ENCODE assay signal across 9 mouse cellular contexts in genomic region chr15:83042655-83043361, GRCm38 (mm10). TPM values are rescaled to one million over a fixed set of nuclear protein-coding genes. Genes with fewer than 3 reads are reported as not detected.
A peak's percentile ranks its signal among the peaks of the same experiment; 100 is the strongest.
DNase-seq lines count a peak whose midpoint lies in the region; ATAC-seq and TF ChIP-seq lines count a peak whose summit lies in the region.
"Had no signal": no experiment of that assay in that cellular context is flagged by ENCODE, and none has a peak within 500 bp of the region (broad histone marks: within the 10 kb centered on the region; RNA-seq: fewer than 3 reads in every experiment).

No protein-coding gene starts in this region.

- H3K36me3 ChIP-seq in liver, embryonic 11.5 days (ENCODE audit: control insufficient read depth, insufficient read depth, low read length) = no peaks in the 10 kb centered on the region
- H3K36me3 ChIP-seq in embryonic facial prominence, embryonic 10.5 days (replicated peaks) = no peaks in the 10 kb centered on the region
- no peaks in the 10 kb centered on the region for H3K36me3 ChIP-seq in small intestine, adult 2 months (ENCODE audit: control insufficient read depth, insufficient read depth, low read length)
- H3K36me3 ChIP-seq in liver, postnatal 0 days (replicated peaks; ENCODE audit: insufficient read depth, low read length) = no peaks in the 10 kb centered on the region
- H3K36me3 ChIP-seq: liver, embryonic 13.5 days had no signal

- H3K4me1 ChIP-seq in liver, embryonic 11.5 days (replicated peaks; ENCODE audit: control insufficient read depth, insufficient read depth, low read length) = peaks cover 11% of the 10 kb centered on the region
- peaks cover 50% of the 10 kb centered on the region for H3K4me1 ChIP-seq in embryonic facial prominence, embryonic 10.5 days
- H3K4me1 ChIP-seq in small intestine, adult 2 months (ENCODE audit: control insufficient read depth, insufficient read depth, insufficient read length, low read length) = peaks cover 42% of the 10 kb centered on the region
- H3K4me1 ChIP-seq in liver, postnatal 0 days (ENCODE audit: insufficient read depth) = peaks cover 3% of the 10 kb centered on the region; the same call in 1 of the 2 replicates

- no peak overlapping the region for H3K4me3 ChIP-seq in liver, embryonic 11.5 days (ENCODE audit: low read depth, low read length)
- peak overlapping the region; percentile 31; the same call in 1 of the 2 replicates for H3K4me3 ChIP-seq in embryonic facial prominence, embryonic 10.5 days
- no peak overlapping the region for H3K4me3 ChIP-seq in small intestine, adult 2 months (ENCODE audit: low read depth, low read length)
- no peak overlapping the region for H3K4me3 ChIP-seq in liver, postnatal 0 days (ENCODE audit: low read depth, low read length)
- H3K4me3 ChIP-seq: liver, embryonic 13.5 days had no signal

- H3K27ac ChIP-seq in liver, embryonic 11.5 days (ENCODE audit: low read depth, low read length) = no peak overlapping the region
- H3K27ac ChIP-seq in embryonic facial prominence, embryonic 10.5 days (replicated peaks) = peak overlapping the region; percentile 75
- peak overlapping the region; percentile 68 for H3K27ac ChIP-seq in small intestine, adult 2 months (ENCODE audit: insufficient read depth, low read depth, low read length)
- H3K27ac ChIP-seq in liver, postnatal 0 days (ENCODE audit: low read depth) = no peak overlapping the region
- H3K27ac ChIP-seq: liver, embryonic 13.5 days had no signal

- H3K27me3 ChIP-seq in liver, embryonic 11.5 days (replicated peaks; ENCODE audit: control insufficient read depth, insufficient read depth, low read length) = peaks cover 7% of the 10 kb centered on the region; the same call in 1 of the 2 replicates
- H3K27me3 ChIP-seq in embryonic facial prominence, embryonic 10.5 days (replicated peaks; ENCODE audit: low read depth, poor library complexity, severe bottlenecking) = peaks cover 30% of the 10 kb centered on the region
- H3K27me3 ChIP-seq in small intestine, adult 2 months (ENCODE audit: control insufficient read depth, insufficient read depth, low read length) = no peaks in the 10 kb centered on the region
- no peaks in the 10 kb centered on the region for H3K27me3 ChIP-seq in liver, postnatal 0 days (ENCODE audit: insufficient read depth, low read length)
- H3K27me3 ChIP-seq: liver, embryonic 13.5 days had no signal

- no peak for ATAC-seq in liver, embryonic 11.5 days (replicated peaks; ENCODE audit: low FRiP score)
- no peak for ATAC-seq in liver, postnatal 0 days

- TF ChIP-seq CTCF in small intestine, adult 2 months (IDR thresholded peaks at IDR 0.05; ENCODE audit: extremely low read depth, insufficient read length, insufficient replicate concordance, low read depth, low read length) = no peak
- no peak for TF ChIP-seq CTCF in liver, postnatal 0 days (IDR thresholded peaks at IDR 0.05; ENCODE audit: low read depth)

- H3K9ac ChIP-seq in liver, embryonic 11.5 days (ENCODE audit: low read depth, low read length) = no peak overlapping the region
- H3K9ac ChIP-seq in liver, postnatal 0 days (replicated peaks) = no peak overlapping the region
- H3K9ac ChIP-seq: liver, embryonic 13.5 days had no signal

- H3K9me3 ChIP-seq in liver, embryonic 11.5 days (ENCODE audit: control insufficient read depth, low read length) = peaks cover 5% of the 10 kb centered on the region
- peaks cover 9% of the 10 kb centered on the region; the same call in 1 of the 2 replicates for H3K9me3 ChIP-seq in embryonic facial prominence, embryonic 10.5 days
- no peaks in the 10 kb centered on the region for H3K9me3 ChIP-seq in liver, postnatal 0 days (ENCODE audit: low read length)

- TF ChIP-seq EP300 in liver, postnatal 0 days (IDR thresholded peaks at IDR 0.05; ENCODE audit: low read depth) = no peak

- no peak for DNase-seq in liver, embryonic 11.5 days (ENCODE audit: low spot score)
- no peak for DNase-seq in liver
- DNase-seq in embryonic facial prominence, embryonic 10.5 days (ENCODE audit: low spot score) = peak; percentile 67
- DNase-seq in layer of hippocampus, adult 8-10 months (ENCODE audit: low spot score in 2 of 2) = peak; percentile 48 to 50
- DNase-seq in cerebellum, postnatal 36 days = no peak
- no peak for DNase-seq in liver, postnatal 0 days
- DNase-seq in adipocyte (ENCODE audit: low spot score) = no peak
- DNase-seq: liver, embryonic 13.5 days had no signal

- TF ChIP-seq POLR2A in small intestine, adult 2 months (IDR thresholded peaks at IDR 0.05; ENCODE audit: low read depth, low read length) = no peak

- 20% methylated on average over 6 of the region's 6 CpGs for WGBS in liver, embryonic 11.5 days
- 8% methylated on average over 6 of the region's 6 CpGs for WGBS in embryonic facial prominence, embryonic 10.5 days
- WGBS in small intestine, adult 2 months = 42% methylated on average over 6 of the region's 6 CpGs
- 33% methylated on average over 6 of the region's 6 CpGs for WGBS in liver, postnatal 0 days (ENCODE audit: insufficient replicate concordance)

- peak overlapping the region; percentile 23; the same call in 1 of the 2 replicates for H3K4me2 ChIP-seq in liver, embryonic 11.5 days
- no peak overlapping the region for H3K4me2 ChIP-seq in liver, postnatal 0 days (ENCODE audit: low read depth, low read length)
- H3K4me2 ChIP-seq: liver, embryonic 13.5 days had no signal

RNA-seq across cellular contexts. Expression of gene Nfam1, which starts 9.7 kb away (rescaled TPM):
- polyA plus RNA-seq in liver, embryonic 11.5 days (2014; fragmentation: Nextera tagmentation; extraction: Ambion mirVana) = 6.6 and 7.4 TPM in 2 replicates
- polyA plus RNA-seq in embryonic facial prominence, embryonic 10.5 days (2016; fragmentation: Nextera tagmentation; extraction: Ambion mirVana) = 2.4 and 2.6 TPM in 2 replicates
- 1 to 10 TPM; 1.7 to 6.2 (median 3.5) TPM for total RNA-seq in layer of hippocampus, adult 8-10 months (2022)
- 2.1 TPM in 2 replicates for polyA plus RNA-seq in small intestine, adult 2 months (2012; rRNA removed)
- 9.4 and 10.4 TPM in 2 replicates for polyA plus RNA-seq in liver, postnatal 0 days (2015; fragmentation: Nextera tagmentation; extraction: Ambion mirVana)

RNA-seq across cellular contexts. Expression of gene Serhl, which starts 46.5 kb away (rescaled TPM):
- 45.8 and 49.4 TPM in 2 replicates for polyA plus RNA-seq in liver, embryonic 11.5 days (2014; fragmentation: Nextera tagmentation; extraction: Ambion mirVana)
- 49.0 and 50.5 TPM in 2 replicates for polyA plus RNA-seq in embryonic facial prominence, embryonic 10.5 days (2016; fragmentation: Nextera tagmentation; extraction: Ambion mirVana)
- 10 to 100 TPM in 2 of 4 experiments, 1 to 10 TPM in 2; 8.5 to 13.7 (median 11.2) TPM for total RNA-seq in layer of hippocampus, adult 8-10 months (2022)
- 51.2 and 133 TPM in 2 replicates for polyA plus RNA-seq in small intestine, adult 2 months (2012; rRNA removed)
- 24.2 and 24.3 TPM in 2 replicates for polyA plus RNA-seq in liver, postnatal 0 days (2015; fragmentation: Nextera tagmentation; extraction: Ambion mirVana)

RNA-seq across cellular contexts. Expression of gene Tcf20, which starts 55.1 kb away (rescaled TPM):
- polyA plus RNA-seq in liver, embryonic 11.5 days (2014; fragmentation: Nextera tagmentation; extraction: Ambion mirVana) = 6.4 and 7.1 TPM in 2 replicates
- polyA plus RNA-seq in embryonic facial prominence, embryonic 10.5 days (2016; fragmentation: Nextera tagmentation; extraction: Ambion mirVana) = 8.4 and 8.5 TPM in 2 replicates
- total RNA-seq in layer of hippocampus, adult 8-10 months (2022) = 100 to 1,000 TPM; 192 to 215 (median 201) TPM
- 8.3 and 20.0 TPM in 2 replicates for polyA plus RNA-seq in small intestine, adult 2 months (2012; rRNA removed)
- polyA plus RNA-seq in liver, postnatal 0 days (2015; fragmentation: Nextera tagmentation; extraction: Ambion mirVana) = 1.6 and 1.8 TPM in 2 replicates

Comparison
In these comparisons a context has a peak if more than half of its experiments do, and no peak if none do; other contexts are left out.
1. DNase-seq: peak in embryonic facial prominence, embryonic 10.5 days (single experiment) and layer of hippocampus, adult 8-10 months (2 of 2); none in liver, embryonic 11.5 days (single experiment), liver (single experiment), cerebellum, postnatal 36 days (0 of 2), liver, postnatal 0 days (single experiment) and adipocyte (single experiment).
2. H3K27ac ChIP-seq: peak in embryonic facial prominence, embryonic 10.5 days (single experiment) and small intestine, adult 2 months (single experiment); none in liver, embryonic 11.5 days (single experiment) and liver, postnatal 0 days (single experiment).